Mouse (Mus musculus) liver, embryonic 15.5 days (tissue): Measurements from ENCODE around the gene Rps11. TPM values are rescaled to one million over a fixed set of nuclear protein-coding genes. Genes with fewer than 3 reads are reported as not detected.

Experiments
- ATAC-seq: fragments of 200-750 bp; cut with Nextera tagmentation; 2 replicates; pipeline ENCODE4 v1.8.0; 2017; ENCODE audit warnings: moderate number of reproducible peaks, mild to moderate bottlenecking, moderate library complexity; ENCODE audit not compliant: insufficient read depth
- H3K27ac ChIP-seq: fragments of 300-500 bp; sonication (generic); replicated peaks from 2 replicates; pipeline ENCODE4 v1.5.1; 2015; ENCODE audit warnings: mild to moderate bottlenecking, inconsistent platforms
- H3K27me3 ChIP-seq: fragments of 300-500 bp; sonication (generic); 2 replicates; pipeline ENCODE4 v1.6.1; 2015; ENCODE audit warnings: mild to moderate bottlenecking, inconsistent platforms
- H3K36me3 ChIP-seq: fragments of 300-500 bp; sonication (generic); replicated peaks from 2 replicates; pipeline ENCODE4 v1.6.1; 2015; ENCODE audit warnings: moderate library complexity, mild to moderate bottlenecking, inconsistent platforms
- H3K4me1 ChIP-seq: fragments of 300-500 bp; sonication (generic); replicated peaks from 2 replicates; pipeline ENCODE4 v1.6.1; 2015; ENCODE audit warnings: inconsistent platforms
- H3K4me2 ChIP-seq: fragments of 300-500 bp; sonication (generic); 2 replicates; pipeline ENCODE4 v1.6.1; 2015; ENCODE audit warnings: moderate library complexity, mild to moderate bottlenecking, inconsistent platforms
- H3K4me3 ChIP-seq: fragments of 300-500 bp; sonication (generic); replicated peaks from 2 replicates; pipeline ENCODE4 v1.5.1; 2015; ENCODE audit warnings: mild to moderate bottlenecking, inconsistent platforms
- H3K9ac ChIP-seq: fragments of 300-500 bp; sonication (generic); 2 replicates; pipeline ENCODE4 v1.6.1; 2015; ENCODE audit warnings: moderate library complexity, mild to moderate bottlenecking, inconsistent platforms
- H3K9me3 ChIP-seq: fragments of 300-500 bp; sonication (generic); replicated peaks from 2 replicates; pipeline ENCODE4 v1.6.1; 2016; ENCODE audit warnings: inconsistent platforms
- WGBS: fragments of 180-500 bp; shearing (Covaris S2); methylation state at CpG from one replicate; pipeline ENCODE4 v1.1.7; 2015; ENCODE audit warnings: mixed read lengths; ENCODE audit not compliant: insufficient replicate concordance; 5-methylcytosine and 5-hydroxymethylcytosine counted together
- polyA plus RNA-seq: library from polyadenylated mRNA; unstranded; fragments of >200 nt; fragmentation: Nextera tagmentation; extraction: Ambion mirVana; gene quantifications from 2 replicates; pipeline ENCODE4 v1.2.1, GENCODE M21; 2015

The Rps11 gene
- polyA plus RNA-seq, 1 experiment from 2014 or later, result 768 TPM

DNA sequence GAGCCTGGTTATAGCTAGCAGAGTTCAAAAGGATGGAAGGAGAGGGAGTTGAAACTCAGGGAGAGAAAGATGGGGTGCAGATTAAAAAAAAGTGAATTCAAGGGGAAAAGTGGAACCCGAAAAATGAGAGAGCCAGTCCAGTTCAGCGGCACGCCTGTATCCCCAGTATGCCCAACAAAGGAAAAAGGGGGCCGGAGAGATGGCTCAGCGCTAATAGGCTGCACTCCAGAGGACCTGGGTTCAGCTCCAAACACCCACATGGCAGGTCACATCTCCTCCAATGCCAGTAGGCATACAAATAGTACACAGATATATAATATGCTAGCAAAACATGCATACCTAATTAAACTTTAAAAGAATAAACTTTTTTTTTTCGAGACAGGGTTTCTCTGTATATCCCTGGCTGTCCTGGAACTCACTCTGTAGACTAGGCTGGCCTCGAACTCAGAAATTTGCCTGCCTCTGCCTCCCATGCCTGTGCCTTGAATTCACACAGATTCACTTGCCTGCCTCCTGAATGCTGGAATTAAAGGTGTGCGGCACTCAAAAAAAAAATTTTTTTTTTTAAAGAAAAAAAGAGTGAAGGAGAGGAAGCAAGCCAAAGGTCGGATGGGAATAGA, 38.9 kb upstream of the Rps11 start:
- Histone ChIP-seq H3K4me2 (no peak overlapping the region), H3K4me1 (peaks cover 21% of the 10 kb centered on the region), H3K9me3 (no peaks in the 10 kb centered on the region), H3K27ac (no peak overlapping the region), H3K9ac (no peak overlapping the region), H3K27me3 (peaks cover 60% of the 10 kb centered on the region), H3K4me3 (no peak overlapping the region), H3K36me3 (peaks cover 5% of the 10 kb centered on the region; the same call in 1 of the 2 replicates)
- WGBS, result 63% methylated on average over 9 of the region's 9 CpGs
- no peak for ATAC-seq

DNA sequence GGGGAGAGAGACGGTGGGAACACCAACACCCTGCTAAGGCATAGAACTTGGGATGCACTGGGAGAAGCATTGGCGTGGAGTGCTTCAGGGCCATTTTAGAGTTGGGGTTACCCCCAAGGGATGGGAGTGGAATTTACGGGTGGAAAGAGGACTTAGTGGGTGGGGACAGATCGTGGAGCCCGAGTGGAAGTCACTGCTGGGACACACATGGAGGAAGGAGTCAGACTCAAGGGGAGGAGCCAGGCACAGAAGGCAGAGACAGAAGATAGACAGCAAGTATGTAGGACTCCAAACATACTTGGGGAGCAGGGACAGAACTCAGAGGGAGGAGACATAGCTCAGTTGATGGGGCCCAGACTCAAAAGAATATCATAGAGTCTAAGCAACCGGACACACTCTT, 38.3 kb upstream of the Rps11 start:
- Histone ChIP-seq H3K4me1 (peaks cover 21% of the 10 kb centered on the region), H3K9ac (no peak overlapping the region), H3K4me3 (peak overlapping the region; percentile 50), H3K36me3 (peaks cover 7% of the 10 kb centered on the region), H3K9me3 (no peaks in the 10 kb centered on the region), H3K4me2 (peak overlapping the region; percentile 82), H3K27me3 (peaks cover 54% of the 10 kb centered on the region), H3K27ac (no peak overlapping the region)
- 25% methylated on average over 6 of the region's 6 CpGs for WGBS
- ATAC-seq, result no peak

DNA sequence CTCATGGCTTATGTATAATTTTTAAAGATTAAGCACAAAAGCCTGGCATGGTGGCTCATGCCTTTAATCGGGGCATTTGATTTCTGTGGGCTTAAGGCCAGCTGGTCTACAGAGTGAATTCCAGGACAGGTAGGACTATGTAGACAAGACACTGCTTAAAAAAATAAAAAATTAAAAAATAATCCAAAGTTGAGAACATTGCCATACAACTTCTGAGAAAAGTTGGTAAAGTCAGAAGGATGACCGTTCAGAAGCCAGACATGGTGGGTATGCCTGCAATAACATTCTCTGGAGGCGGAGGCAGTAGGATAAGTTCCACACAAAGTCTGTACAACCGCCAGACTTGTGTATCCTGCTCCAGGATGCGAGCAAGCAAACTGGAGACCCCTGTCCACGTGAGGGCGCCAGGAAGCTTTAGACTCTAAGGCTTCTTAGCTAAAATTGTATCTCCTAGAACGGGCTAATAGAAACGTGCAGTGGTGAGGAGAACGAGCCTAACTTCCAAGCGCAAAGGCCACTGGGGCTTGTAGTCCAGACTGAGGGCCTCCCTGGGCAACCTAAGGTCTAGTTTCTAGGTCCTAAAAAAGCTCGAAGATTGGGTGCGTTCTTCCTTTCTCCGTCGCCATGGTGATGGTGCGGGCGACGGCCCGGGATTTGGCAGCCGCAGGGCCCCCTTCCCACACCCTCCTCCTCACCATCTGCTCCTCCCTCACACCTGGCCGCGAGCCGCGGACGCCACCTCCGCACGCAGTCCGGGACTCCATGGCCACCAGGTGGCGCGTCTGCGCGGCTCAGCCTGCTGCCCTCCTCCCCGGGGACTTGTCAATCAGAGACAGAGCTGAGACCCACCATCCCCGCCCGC, 37.6 kb upstream of the Rps11 start:
- H3K27me3 ChIP-seq, result peaks cover 47% of the 10 kb centered on the region
- H3K36me3 ChIP-seq, result peaks cover 10% of the 10 kb centered on the region
- H3K4me2 ChIP-seq, result peak overlapping the region; percentile 82
- H3K9ac ChIP-seq, result no peak overlapping the region
- WGBS, result 4% methylated on average over 35 of the region's 35 CpGs
- H3K27ac ChIP-seq, result no peak overlapping the region
- no peaks in the 10 kb centered on the region for H3K9me3 ChIP-seq
- peaks cover 21% of the 10 kb centered on the region for H3K4me1 ChIP-seq
- peak; percentile 73 for ATAC-seq
- H3K4me3 ChIP-seq, result peak overlapping the region; percentile 50

DNA sequence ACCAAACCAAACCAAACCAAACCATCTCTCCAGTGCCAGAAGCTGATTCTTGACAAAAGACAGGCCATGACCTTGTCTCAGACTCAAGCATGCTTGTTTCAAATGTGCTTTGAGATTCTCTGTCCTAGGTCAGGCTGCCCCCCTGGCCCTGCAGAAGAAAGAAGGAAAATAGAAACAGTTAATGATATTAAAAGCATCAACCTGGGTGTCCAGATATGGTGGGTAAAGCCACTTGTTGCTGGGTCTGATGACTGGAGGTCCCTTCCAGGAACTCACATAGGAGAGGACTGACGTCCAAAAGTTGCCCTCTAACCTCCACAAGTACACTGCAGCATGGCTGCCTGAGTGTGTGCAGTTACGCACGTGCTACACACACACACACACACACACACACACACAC, 36.6 kb upstream of the Rps11 start:
- peaks cover 21% of the 10 kb centered on the region for H3K4me1 ChIP-seq
- H3K4me2 ChIP-seq, result no peak overlapping the region
- no peak overlapping the region for H3K27ac ChIP-seq
- H3K9ac ChIP-seq, result no peak overlapping the region
- H3K27me3 ChIP-seq, result peaks cover 37% of the 10 kb centered on the region
- H3K4me3 ChIP-seq, result no peak overlapping the region
- 77% methylated on average over 3 of the region's 3 CpGs for WGBS
- no peak for ATAC-seq
- peaks cover 10% of the 10 kb centered on the region for H3K36me3 ChIP-seq
- no peaks in the 10 kb centered on the region for H3K9me3 ChIP-seq

DNA sequence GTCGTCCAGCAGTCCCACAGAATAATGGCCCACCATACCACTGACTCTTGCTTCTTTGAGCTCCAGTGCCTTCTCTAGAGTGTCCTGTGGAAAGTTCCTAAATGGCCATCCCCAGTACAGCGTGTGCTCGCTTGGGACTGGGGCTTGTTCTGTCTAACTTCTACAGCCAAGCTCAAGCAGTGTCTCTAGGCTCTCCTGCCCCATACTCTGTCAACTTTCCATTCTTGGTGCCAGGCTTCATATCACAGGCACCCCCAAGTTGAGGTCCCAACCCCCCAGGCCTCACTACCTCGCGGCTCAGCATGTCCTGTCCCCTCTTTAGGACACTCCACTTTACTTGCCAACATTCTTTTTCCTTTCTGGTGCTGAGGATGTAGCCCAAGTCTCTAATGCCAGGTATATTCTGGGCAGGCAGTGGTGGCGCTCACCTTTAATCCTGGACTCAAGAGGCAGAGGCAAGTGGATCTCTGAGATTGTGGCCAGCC, 36.1 kb upstream of the Rps11 start:
- H3K9ac ChIP-seq, result no peak overlapping the region
- no peak for ATAC-seq
- H3K4me3 ChIP-seq, result no peak overlapping the region
- H3K27me3 ChIP-seq, result peaks cover 32% of the 10 kb centered on the region
- no peak overlapping the region for H3K4me2 ChIP-seq
- 78% methylated on average over 6 of the region's 6 CpGs for WGBS
- no peaks in the 10 kb centered on the region for H3K9me3 ChIP-seq
- peaks cover 25% of the 10 kb centered on the region for H3K4me1 ChIP-seq
- no peak overlapping the region for H3K27ac ChIP-seq
- peaks cover 10% of the 10 kb centered on the region for H3K36me3 ChIP-seq

DNA sequence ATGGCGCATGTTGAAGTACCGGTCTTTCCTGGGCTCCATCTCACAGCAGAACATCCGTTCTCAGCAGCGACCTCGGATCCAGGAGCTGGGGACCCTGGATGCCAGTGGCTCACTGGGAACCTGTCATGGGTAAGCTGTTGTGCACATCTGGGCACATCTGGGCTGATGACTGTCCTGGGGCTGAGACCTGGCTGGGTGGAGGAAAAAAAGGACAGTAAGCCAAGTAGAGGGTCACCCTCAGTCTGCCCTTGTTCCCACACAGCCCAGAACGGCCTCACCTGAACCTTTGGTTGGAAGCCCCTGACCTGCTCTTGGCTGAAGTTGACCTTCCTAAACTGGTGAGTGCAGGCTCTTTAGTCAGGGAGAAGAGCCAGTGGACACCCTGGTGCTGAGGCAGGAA, 34.8 kb upstream of the Rps11 start:
- Histone ChIP-seq H3K9me3 (no peaks in the 10 kb centered on the region), H3K36me3 (peaks cover 10% of the 10 kb centered on the region), H3K9ac (no peak overlapping the region), H3K4me1 (peaks cover 31% of the 10 kb centered on the region), H3K4me3 (no peak overlapping the region), H3K27me3 (peaks cover 18% of the 10 kb centered on the region), H3K4me2 (no peak overlapping the region), H3K27ac (no peak overlapping the region)
- WGBS, result 78% methylated on average over 6 of the region's 6 CpGs
- no peak for ATAC-seq

DNA sequence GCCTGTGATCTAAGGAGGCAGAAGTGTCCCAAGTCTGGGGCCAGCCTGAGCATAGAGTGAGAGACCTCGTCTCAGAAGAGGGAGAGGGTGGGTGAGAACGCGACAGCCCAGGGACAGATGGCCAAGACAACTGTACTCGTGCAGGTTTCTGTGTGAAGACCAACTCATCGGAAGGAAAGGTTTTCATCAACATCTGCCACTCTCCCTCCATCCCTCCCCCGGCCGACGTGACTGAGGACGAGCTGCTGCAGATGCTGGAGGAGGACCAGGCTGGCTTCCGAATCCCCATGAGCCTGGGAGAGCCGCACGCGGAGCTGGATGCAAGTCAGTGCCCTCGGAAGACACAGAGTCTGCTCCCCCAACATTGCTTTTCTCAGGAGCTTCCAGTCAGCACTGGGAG, 33.2 kb upstream of the Rps11 start:
- Histone ChIP-seq H3K27me3 (peaks cover 3% of the 10 kb centered on the region), H3K9ac (no peak overlapping the region), H3K4me2 (no peak overlapping the region), H3K9me3 (no peaks in the 10 kb centered on the region), H3K4me3 (no peak overlapping the region), H3K4me1 (peaks cover 33% of the 10 kb centered on the region), H3K27ac (no peak overlapping the region), H3K36me3 (peaks cover 10% of the 10 kb centered on the region)
- ATAC-seq, result no peak
- 84% methylated on average over 14 of the region's 14 CpGs for WGBS

DNA sequence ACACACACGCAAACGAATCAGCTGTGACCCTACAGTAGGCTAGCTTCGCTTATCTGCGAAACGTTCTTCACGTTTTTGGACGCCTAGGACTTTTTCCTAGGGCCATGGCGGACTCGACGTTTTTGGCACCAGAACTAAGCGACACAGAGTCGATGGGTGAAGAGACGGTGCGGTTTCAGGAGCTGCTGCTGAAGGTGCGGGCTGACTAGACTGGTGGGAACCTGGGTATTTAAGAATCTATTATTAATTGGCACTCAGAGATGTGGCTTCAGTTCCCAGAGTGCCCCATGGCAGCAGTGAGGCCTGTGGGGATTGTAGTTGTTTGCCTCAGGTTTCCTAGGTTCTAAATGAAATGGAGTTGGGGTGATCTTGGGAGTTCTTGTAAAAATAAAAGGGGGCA, 32.0 kb upstream of the Rps11 start:
- H3K9ac ChIP-seq, result no peak overlapping the region
- peaks cover 10% of the 10 kb centered on the region for H3K36me3 ChIP-seq
- no peaks in the 10 kb centered on the region for H3K27me3 ChIP-seq
- no peak overlapping the region for H3K27ac ChIP-seq
- 81% methylated on average over 15 of the region's 15 CpGs for WGBS
- no peak overlapping the region for H3K4me2 ChIP-seq
- no peak for ATAC-seq
- H3K9me3 ChIP-seq, result no peaks in the 10 kb centered on the region
- H3K4me3 ChIP-seq, result no peak overlapping the region
- peaks cover 27% of the 10 kb centered on the region for H3K4me1 ChIP-seq

DNA sequence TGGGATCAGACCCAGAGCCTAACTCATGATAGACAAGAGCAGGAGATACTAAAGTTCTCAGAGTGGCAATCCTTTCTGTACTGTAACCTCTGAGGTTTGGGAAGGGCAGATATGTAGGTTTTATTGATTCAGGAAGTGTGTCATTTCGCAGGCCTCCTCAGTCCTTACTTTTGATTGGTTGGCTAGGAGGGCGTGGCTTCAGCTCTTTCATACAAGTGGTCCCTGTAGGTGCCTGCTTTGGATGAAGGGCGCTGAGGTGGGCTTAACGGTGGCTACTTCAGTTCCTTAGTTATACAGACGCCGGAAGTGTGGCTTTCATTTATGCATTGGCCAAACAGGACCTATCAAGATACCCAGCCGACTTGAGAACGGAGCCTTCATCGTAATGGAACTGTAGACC, 31.4 kb upstream of the Rps11 start:
- H3K27ac ChIP-seq, result no peak overlapping the region
- peaks cover 32% of the 10 kb centered on the region for H3K4me1 ChIP-seq
- ATAC-seq, result no peak
- 0 out of 2 replicates have a peak overlapping the region, but pooled peaks have one; percentile 89 for H3K4me2 ChIP-seq
- H3K27me3 ChIP-seq, result no peaks in the 10 kb centered on the region
- WGBS, result 74% methylated on average over 9 of the region's 9 CpGs
- peaks cover 10% of the 10 kb centered on the region for H3K36me3 ChIP-seq
- H3K9me3 ChIP-seq, result no peaks in the 10 kb centered on the region
- no peak overlapping the region for H3K9ac ChIP-seq
- H3K4me3 ChIP-seq, result no peak overlapping the region

DNA sequence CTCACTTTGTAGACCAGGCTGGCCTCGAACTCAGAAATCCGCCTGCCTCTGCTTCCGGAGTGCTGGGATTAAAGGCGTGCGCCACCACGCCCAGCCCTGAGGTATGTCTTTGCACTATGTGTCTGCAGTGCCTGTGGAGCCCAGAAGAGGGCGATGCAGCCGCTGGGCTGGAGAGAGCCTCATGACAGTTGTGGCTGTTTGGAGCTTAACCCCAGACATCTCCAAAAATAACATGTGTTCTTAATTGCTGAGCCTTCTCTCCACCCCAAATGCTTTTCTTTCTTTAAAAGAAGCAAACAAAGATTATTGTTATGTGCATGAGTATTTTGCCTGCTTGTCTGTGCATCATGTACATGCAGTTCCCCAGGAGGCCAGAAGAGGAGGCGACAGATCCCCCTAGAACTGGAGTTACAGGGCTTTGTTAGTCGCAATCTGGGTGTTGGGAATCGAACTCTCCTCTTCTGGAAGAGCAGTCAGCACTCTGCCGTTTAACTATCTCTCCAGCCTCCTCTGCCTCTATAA, 30.8 kb upstream of the Rps11 start:
- peaks cover 37% of the 10 kb centered on the region for H3K4me1 ChIP-seq
- H3K4me2 ChIP-seq, result peak overlapping the region; percentile 89
- H3K4me3 ChIP-seq, result peak overlapping the region; percentile 90
- 63% methylated on average over 12 of the region's 12 CpGs for WGBS
- H3K9ac ChIP-seq, result peak overlapping the region; percentile 21; the same call in 1 of the 2 replicates
- peak; percentile 12; the same call in 1 of the 2 replicates for ATAC-seq
- H3K27ac ChIP-seq, result peak overlapping the region; percentile 95
- H3K9me3 ChIP-seq, result no peaks in the 10 kb centered on the region
- H3K36me3 ChIP-seq, result peaks cover 10% of the 10 kb centered on the region
- H3K27me3 ChIP-seq, result no peaks in the 10 kb centered on the region
